ENCODE assay signal across 8 mouse cellular contexts in the genomic region with DNA sequence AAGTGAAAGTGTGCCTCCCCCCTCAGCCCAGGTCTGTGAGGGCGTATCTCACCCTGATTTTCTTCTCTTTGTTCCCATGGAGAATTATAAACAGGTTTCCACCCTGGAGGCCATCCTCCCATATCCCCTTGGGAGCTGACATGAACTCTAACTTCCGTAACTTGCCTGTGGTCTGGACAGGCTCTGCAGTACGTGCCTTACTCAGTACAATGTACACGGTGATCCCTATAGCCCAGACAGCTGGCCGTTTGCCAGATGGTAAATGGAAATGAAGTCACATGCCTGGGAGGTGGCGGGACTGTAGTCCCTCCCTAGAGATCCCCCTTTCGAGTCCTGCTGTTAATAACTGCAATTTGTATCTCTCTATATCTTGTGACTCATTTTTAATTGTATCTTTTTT. TPM values are rescaled to one million over a fixed set of nuclear protein-coding genes. Genes with fewer than 3 reads are reported as not detected.
DNase-seq lines count a peak whose midpoint lies in the region; ATAC-seq lines count a peak whose summit lies in the region.

No protein-coding gene starts in this region.

- peak overlapping the region; percentile 43; the same call in 1 of the 2 replicates for H3K9ac ChIP-seq in hindbrain, embryonic 13.5 days
- H3K9ac ChIP-seq in liver, embryonic 13.5 days = peak overlapping the region; percentile 65

- peak; percentile 28 for DNase-seq in thymus, postnatal 25 days
- no peak for DNase-seq in thymus, postnatal 14 days
- peak; percentile 31 for DNase-seq in forebrain, embryonic 10.5 days (ENCODE audit: extremely low spot score, low spot score)
- no peak for DNase-seq in liver, embryonic 13.5 days
- DNase-seq in layer of hippocampus, postnatal 14 days (ENCODE audit: low spot score in 2 of 2) = no peak
- no peak for DNase-seq in left cerebral cortex, adult 8-10 months (ENCODE audit: low spot score in 2 of 2)

- peaks cover 72% of the 10 kb centered on the region for H3K4me1 ChIP-seq in forebrain, embryonic 10.5 days
- H3K4me1 ChIP-seq in hindbrain, embryonic 13.5 days (replicated peaks) = peaks cover 55% of the 10 kb centered on the region
- peaks cover 98% of the 10 kb centered on the region for H3K4me1 ChIP-seq in liver, embryonic 13.5 days (replicated peaks)

- H3K4me2 ChIP-seq in hindbrain, embryonic 13.5 days = peak overlapping the region; percentile 35
- H3K4me2 ChIP-seq in liver, embryonic 13.5 days = peak overlapping the region; percentile 68

- no peak overlapping the region for H3K4me3 ChIP-seq in forebrain, embryonic 10.5 days
- no peak overlapping the region for H3K4me3 ChIP-seq in hindbrain, embryonic 13.5 days
- H3K4me3 ChIP-seq in liver, embryonic 13.5 days (replicated peaks) = 0 out of 2 replicates have a peak overlapping the region, but pooled peaks have one; percentile 14

- H3K27ac ChIP-seq in forebrain, embryonic 10.5 days = peak overlapping the region; percentile 75
- peak overlapping the region; percentile 77 for H3K27ac ChIP-seq in hindbrain, embryonic 13.5 days
- H3K27ac ChIP-seq in liver, embryonic 13.5 days = peak overlapping the region; percentile 99

- no peaks in the 10 kb centered on the region for H3K27me3 ChIP-seq in forebrain, embryonic 10.5 days (ENCODE audit: poor library complexity, severe bottlenecking)
- no peaks in the 10 kb centered on the region for H3K27me3 ChIP-seq in hindbrain, embryonic 13.5 days
- no peaks in the 10 kb centered on the region for H3K27me3 ChIP-seq in liver, embryonic 13.5 days

- WGBS in forebrain, embryonic 10.5 days = 39% methylated on average over 7 of the region's 7 CpGs
- WGBS in hindbrain, embryonic 13.5 days = under 1% methylated on average over 7 of the region's 7 CpGs
- 39% methylated on average over 7 of the region's 7 CpGs for WGBS in liver, embryonic 13.5 days (ENCODE audit: insufficient replicate concordance)

- H3K36me3 ChIP-seq in forebrain, embryonic 10.5 days (replicated peaks) = 0 out of 2 replicates have a peak, but pooled peaks cover 2% of the 10 kb centered on the region
- no peaks in the 10 kb centered on the region for H3K36me3 ChIP-seq in hindbrain, embryonic 13.5 days
- H3K36me3 ChIP-seq in liver, embryonic 13.5 days = peaks cover 30% of the 10 kb centered on the region

- H3K9me3 ChIP-seq in forebrain, embryonic 10.5 days = no peaks in the 10 kb centered on the region
- H3K9me3 ChIP-seq in hindbrain, embryonic 13.5 days = no peaks in the 10 kb centered on the region
- H3K9me3 ChIP-seq in liver, embryonic 13.5 days (replicated peaks) = no peaks in the 10 kb centered on the region

- ATAC-seq in hindbrain, embryonic 13.5 days (ENCODE audit: low FRiP score) = peak; percentile 81
- 0 out of 2 replicates have a peak, but pooled peaks have one; percentile 12 for ATAC-seq in liver, embryonic 13.5 days (ENCODE audit: low read depth)
- peak; percentile 47 for ATAC-seq in monocyte, adult 5-6 weeks (replicated peaks; ENCODE audit: insufficient number of reproducible peaks, low FRiP score, low TSS enrichment, poor library complexity, severe bottlenecking)

RNA-seq across cellular contexts. Expression of gene Eef2k, which starts 22.5 kb away (rescaled TPM):
- polyA plus RNA-seq in forebrain, embryonic 10.5 days (2016; fragmentation: Nextera tagmentation; extraction: Ambion mirVana) = 27.5 and 30.1 TPM in 2 replicates
- 26.0 and 26.4 TPM in 2 replicates for polyA plus RNA-seq in hindbrain, embryonic 13.5 days (2015; fragmentation: Nextera tagmentation; extraction: Ambion mirVana)
- 42.2 and 44.2 TPM in 2 replicates for polyA plus RNA-seq in liver, embryonic 13.5 days (2015; fragmentation: Nextera tagmentation; extraction: Ambion mirVana)
- 33.4 to 56.9 TPM (median 45.7 TPM) in 3 replicates for total RNA-seq in monocyte, adult 5-6 weeks (2017)
- total RNA-seq in layer of hippocampus, postnatal 14 days (2021) = 10 to 100 TPM; 35.5 to 38.1 TPM
- 10 to 100 TPM; 28.3 to 36.3 (median 35.3) TPM for total RNA-seq in left cerebral cortex, adult 8-10 months (2022)

RNA-seq across cellular contexts. Expression of gene Polr3e, which starts 52.4 kb away (rescaled TPM):
- 44.6 and 45.5 TPM in 2 replicates for polyA plus RNA-seq in forebrain, embryonic 10.5 days (2016; fragmentation: Nextera tagmentation; extraction: Ambion mirVana)
- 23.1 and 24.2 TPM in 2 replicates for polyA plus RNA-seq in hindbrain, embryonic 13.5 days (2015; fragmentation: Nextera tagmentation; extraction: Ambion mirVana)
- 19.3 and 21.1 TPM in 2 replicates for polyA plus RNA-seq in liver, embryonic 13.5 days (2015; fragmentation: Nextera tagmentation; extraction: Ambion mirVana)
- total RNA-seq in monocyte, adult 5-6 weeks (2017) = 12.7 to 15.4 TPM (median 14.8 TPM) in 3 replicates
- total RNA-seq in layer of hippocampus, postnatal 14 days (2021) = 10 to 100 TPM; 26.7 to 27.6 TPM
- 10 to 100 TPM; 25.8 to 31.6 (median 30.3) TPM for total RNA-seq in left cerebral cortex, adult 8-10 months (2022)

RNA-seq across cellular contexts. Expression of gene Gm5737, which starts 52.9 kb away (rescaled TPM):
- polyA plus RNA-seq in forebrain, embryonic 10.5 days (2016; fragmentation: Nextera tagmentation; extraction: Ambion mirVana) = not detected in 2 replicates
- not detected in 2 replicates for polyA plus RNA-seq in hindbrain, embryonic 13.5 days (2015; fragmentation: Nextera tagmentation; extraction: Ambion mirVana)
- not detected in 2 replicates for polyA plus RNA-seq in liver, embryonic 13.5 days (2015; fragmentation: Nextera tagmentation; extraction: Ambion mirVana)
- total RNA-seq in monocyte, adult 5-6 weeks (2017) = not detected in 3 replicates
- total RNA-seq in layer of hippocampus, postnatal 14 days (2021) = not detected
- under 1 TPM in 1 of 4 experiments, not detected in 3; 0.30 TPM for total RNA-seq in left cerebral cortex, adult 8-10 months (2022)

Comparison
In these comparisons a context has a peak if more than half of its experiments do, and no peak if none do; other contexts are left out.
1. DNase-seq: peak in thymus, postnatal 25 days (single experiment) and forebrain, embryonic 10.5 days (single experiment); none in thymus, postnatal 14 days (single experiment), liver, embryonic 13.5 days (single experiment), layer of hippocampus, postnatal 14 days (0 of 2) and left cerebral cortex, adult 8-10 months (0 of 2).
2. ATAC-seq: peak in every context shown above with its lines; median percentile 81 in hindbrain, embryonic 13.5 days; 47 in monocyte, adult 5-6 weeks; 12 in liver, embryonic 13.5 days.
3. Peak in every context shown above with its lines, with median percentiles within 50 percentile points of each other: H3K27ac ChIP-seq.